12 mouse cellular contexts compared by ENCODE assay signal in the genomic region with DNA sequence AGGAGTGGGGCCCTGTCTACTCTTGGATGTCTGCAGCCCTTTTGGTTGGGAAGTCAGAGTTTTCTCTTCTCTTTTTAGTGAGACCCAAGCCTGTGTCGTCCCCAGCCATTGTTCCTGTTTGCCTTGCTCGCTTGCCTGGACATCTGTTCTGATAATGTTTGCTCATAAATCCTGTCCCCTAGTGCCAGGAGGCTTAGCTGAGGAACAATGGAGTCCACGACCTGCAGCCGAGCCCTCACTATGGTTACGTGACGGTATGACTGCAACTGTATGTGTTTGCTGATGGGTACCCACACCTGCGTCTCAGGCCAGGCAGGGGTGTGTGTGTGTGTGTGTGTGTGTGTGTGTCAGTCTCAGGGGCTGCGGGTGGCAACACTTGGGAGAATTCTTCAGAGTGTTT. TPM values are rescaled to one million over a fixed set of nuclear protein-coding genes. Genes with fewer than 3 reads are reported as not detected.
A peak's percentile ranks its signal among the peaks of the same experiment; 100 is the strongest.
DNase-seq lines count a peak whose midpoint lies in the region; ATAC-seq and TF ChIP-seq lines count a peak whose summit lies in the region.
"Had no signal": no experiment of that assay in that cellular context is flagged by ENCODE, and none has a peak within 500 bp of the region (broad histone marks: within the 10 kb centered on the region; RNA-seq: fewer than 3 reads in every experiment).

No protein-coding gene starts in this region.

- no peak overlapping the region for H3K9ac ChIP-seq in heart, postnatal 0 days (replicated peaks; ENCODE audit: low read depth, low read length)
- no peak overlapping the region for H3K9ac ChIP-seq in embryonic facial prominence, embryonic 14.5 days (ENCODE audit: low read depth, low read length)
- no peak overlapping the region for H3K9ac ChIP-seq in limb, embryonic 14.5 days (ENCODE audit: low read depth, low read length, severe bottlenecking)
- H3K9ac ChIP-seq in neural tube, embryonic 14.5 days (replicated peaks; ENCODE audit: low read depth, low read length), result no peak overlapping the region
- H3K9ac ChIP-seq in liver, postnatal 0 days (replicated peaks), result no peak overlapping the region
- H3K9ac ChIP-seq: limb, embryonic 13.5 days had no signal

- no peaks in the 10 kb centered on the region for H3K27me3 ChIP-seq in heart, postnatal 0 days (ENCODE audit: control insufficient read depth, insufficient read depth, low read length)
- H3K27me3 ChIP-seq in embryonic facial prominence, embryonic 14.5 days (replicated peaks; ENCODE audit: control insufficient read depth, insufficient read depth, low read length), result no peaks in the 10 kb centered on the region
- no peaks in the 10 kb centered on the region for H3K27me3 ChIP-seq in limb, embryonic 14.5 days (ENCODE audit: control insufficient read depth, insufficient read depth, low read length)
- H3K27me3 ChIP-seq in neural tube, embryonic 14.5 days (ENCODE audit: control insufficient read depth, insufficient read depth, low read length), result no peaks in the 10 kb centered on the region
- H3K27me3 ChIP-seq in liver, postnatal 0 days (ENCODE audit: insufficient read depth, low read length), result peaks cover 7% of the 10 kb centered on the region; the same call in 1 of the 2 replicates
- H3K27me3 ChIP-seq: megakaryocyte, embryonic 14.5 days had no signal

- no peak for TF ChIP-seq POLR2A in limb, embryonic 14.5 days (IDR thresholded peaks at IDR 0.05; ENCODE audit: borderline replicate concordance, extremely low read depth, insufficient read depth, insufficient read length)

- TF ChIP-seq EP300 in heart, postnatal 0 days (IDR thresholded peaks at IDR 0.05; ENCODE audit: low read depth), result no peak
- TF ChIP-seq EP300 in liver, postnatal 0 days (IDR thresholded peaks at IDR 0.05; ENCODE audit: low read depth), result no peak

- intact Hi-C loops in heart, postnatal 36 days (cut with DNase I), result no loop called here
- intact Hi-C loops in left cerebral cortex, postnatal 25 days (cut with DNase I), result no loop called here

- H3K36me3 ChIP-seq in heart, postnatal 0 days (replicated peaks; ENCODE audit: control insufficient read depth, insufficient read depth, low read length), result no peaks in the 10 kb centered on the region
- H3K36me3 ChIP-seq in embryonic facial prominence, embryonic 14.5 days (ENCODE audit: control insufficient read depth, insufficient read depth, low read length), result no peaks in the 10 kb centered on the region; the same call in 1 of the 2 replicates
- H3K36me3 ChIP-seq in limb, embryonic 14.5 days (ENCODE audit: control insufficient read depth, insufficient read depth, low read length), result no peaks in the 10 kb centered on the region
- no peaks in the 10 kb centered on the region for H3K36me3 ChIP-seq in neural tube, embryonic 14.5 days (ENCODE audit: control insufficient read depth, insufficient read depth, low read length)
- no peaks in the 10 kb centered on the region for H3K36me3 ChIP-seq in liver, postnatal 0 days (replicated peaks; ENCODE audit: insufficient read depth, low read length)

- no peak overlapping the region for H3K4me3 ChIP-seq in heart, postnatal 0 days (ENCODE audit: low read depth, low read length)
- no peak overlapping the region for H3K4me3 ChIP-seq in embryonic facial prominence, embryonic 14.5 days (ENCODE audit: low read depth, low read length)
- H3K4me3 ChIP-seq in limb, embryonic 14.5 days (replicated peaks; ENCODE audit: low read length), result no peak overlapping the region
- no peak overlapping the region for H3K4me3 ChIP-seq in neural tube, embryonic 14.5 days (ENCODE audit: low read depth, low read length)
- no peak overlapping the region for H3K4me3 ChIP-seq in liver, postnatal 0 days (ENCODE audit: low read depth, low read length)
- H3K4me3 ChIP-seq: layer of hippocampus, adult 2 months; limb, embryonic 13.5 days had no signal

- peak; percentile 6 for DNase-seq in heart, postnatal 0 days (ENCODE audit: low spot score)
- no peak for DNase-seq in heart, postnatal 36 days
- peak; percentile 46 for DNase-seq in embryonic facial prominence, embryonic 14.5 days (ENCODE audit: low spot score)
- peak; percentile 36 for DNase-seq in limb, embryonic 14.5 days (ENCODE audit: low spot score)
- no peak for DNase-seq in left cerebral cortex, postnatal 25 days (ENCODE audit: low spot score in 2 of 2)
- DNase-seq in liver, postnatal 0 days, result no peak
- DNase-seq in layer of hippocampus, adult 9-11 months, result no peak
- DNase-seq: gastrocnemius, postnatal 14 days had no signal

- WGBS in heart, postnatal 0 days, result 66% methylated on average over 8 of the region's 8 CpGs
- WGBS in embryonic facial prominence, embryonic 14.5 days, result 71% methylated on average over 8 of the region's 8 CpGs
- 36% methylated on average over 8 of the region's 8 CpGs for WGBS in limb, embryonic 14.5 days
- 7% methylated on average over 8 of the region's 8 CpGs for WGBS in neural tube, embryonic 14.5 days
- 55% methylated on average over 8 of the region's 8 CpGs for WGBS in liver, postnatal 0 days (ENCODE audit: insufficient replicate concordance)

- no peak for TF ChIP-seq CTCF in heart, postnatal 0 days (IDR thresholded peaks at IDR 0.05; ENCODE audit: low read depth)
- no peak for TF ChIP-seq CTCF in liver, postnatal 0 days (IDR thresholded peaks at IDR 0.05; ENCODE audit: low read depth)

- H3K9me3 ChIP-seq in heart, postnatal 0 days (replicated peaks; ENCODE audit: control insufficient read depth, low read length), result no peaks in the 10 kb centered on the region
- no peaks in the 10 kb centered on the region for H3K9me3 ChIP-seq in embryonic facial prominence, embryonic 14.5 days (ENCODE audit: control insufficient read depth, low read length)
- H3K9me3 ChIP-seq in limb, embryonic 14.5 days (ENCODE audit: control insufficient read depth, low read length), result no peaks in the 10 kb centered on the region; the same call in 1 of the 2 replicates
- no peaks in the 10 kb centered on the region for H3K9me3 ChIP-seq in neural tube, embryonic 14.5 days (ENCODE audit: control insufficient read depth, low read length)
- no peaks in the 10 kb centered on the region for H3K9me3 ChIP-seq in liver, postnatal 0 days (ENCODE audit: low read length)
- H3K9me3 ChIP-seq: megakaryocyte, embryonic 14.5 days had no signal

- no peak for ATAC-seq in heart, postnatal 0 days (ENCODE audit: insufficient read depth, low read depth)
- no peak for ATAC-seq in embryonic facial prominence, embryonic 14.5 days (ENCODE audit: low read depth)
- no peak for ATAC-seq in limb, embryonic 14.5 days (ENCODE audit: low FRiP score, low read depth)
- ATAC-seq in neural tube, embryonic 14.5 days (ENCODE audit: low read depth), result peak; percentile 30
- ATAC-seq in liver, postnatal 0 days, result no peak

- H3K27ac ChIP-seq in heart, postnatal 0 days (ENCODE audit: low read depth), result no peak overlapping the region
- peak overlapping the region; percentile 50; the same call in 1 of the 2 replicates for H3K27ac ChIP-seq in embryonic facial prominence, embryonic 14.5 days (replicated peaks; ENCODE audit: low read depth, low read length)
- no peak overlapping the region for H3K27ac ChIP-seq in limb, embryonic 14.5 days (replicated peaks; ENCODE audit: low read depth, low read length)
- peak overlapping the region; percentile 78 for H3K27ac ChIP-seq in neural tube, embryonic 14.5 days (ENCODE audit: low read depth, low read length)
- H3K27ac ChIP-seq in liver, postnatal 0 days (ENCODE audit: low read depth), result no peak overlapping the region
- H3K27ac ChIP-seq: layer of hippocampus, adult 2 months; limb, embryonic 13.5 days had no signal

- H3K4me2 ChIP-seq in heart, postnatal 0 days (ENCODE audit: low read depth, low read length), result no peak overlapping the region
- H3K4me2 ChIP-seq in embryonic facial prominence, embryonic 14.5 days (ENCODE audit: low read depth, low read length), result no peak overlapping the region
- H3K4me2 ChIP-seq in limb, embryonic 14.5 days (replicated peaks; ENCODE audit: low read depth, low read length, severe bottlenecking), result no peak overlapping the region
- H3K4me2 ChIP-seq in neural tube, embryonic 14.5 days (ENCODE audit: low read depth, low read length), result no peak overlapping the region
- H3K4me2 ChIP-seq in liver, postnatal 0 days (ENCODE audit: low read depth, low read length), result no peak overlapping the region
- H3K4me2 ChIP-seq: limb, embryonic 13.5 days had no signal

- H3K4me1 ChIP-seq in heart, postnatal 0 days (ENCODE audit: control insufficient read depth, insufficient read depth), result peaks cover 49% of the 10 kb centered on the region
- peaks cover 31% of the 10 kb centered on the region for H3K4me1 ChIP-seq in embryonic facial prominence, embryonic 14.5 days (ENCODE audit: control insufficient read depth, insufficient read depth, low read length)
- peaks cover 37% of the 10 kb centered on the region for H3K4me1 ChIP-seq in limb, embryonic 14.5 days (ENCODE audit: control insufficient read depth, insufficient read depth, low read length)
- H3K4me1 ChIP-seq in neural tube, embryonic 14.5 days (ENCODE audit: control insufficient read depth, insufficient read depth, low read length), result peaks cover 45% of the 10 kb centered on the region
- H3K4me1 ChIP-seq in liver, postnatal 0 days (ENCODE audit: insufficient read depth), result peaks cover 12% of the 10 kb centered on the region

RNA-seq across cellular contexts. Expression of a gene that starts 44.5 kb away (rescaled TPM):
- total RNA-seq in heart, postnatal 0 days (2014; rRNA removed; ENCODE audit: low replicate concordance), result 15.1 and 19.2 TPM in 2 replicates
- 17.0 and 17.5 TPM in 2 replicates for polyA plus RNA-seq in heart, postnatal 0 days (2015; fragmentation: Nextera tagmentation; extraction: Ambion mirVana)
- total RNA-seq in heart, postnatal 36 days (2021), result 10 to 100 TPM; 47.9 to 54.2 TPM
- 17.4 and 17.7 TPM in 2 replicates for polyA plus RNA-seq in embryonic facial prominence, embryonic 14.5 days (2014; fragmentation: Nextera tagmentation; extraction: Ambion mirVana)
- 40.6 and 44.5 TPM in 2 replicates for polyA plus RNA-seq in limb, embryonic 14.5 days (2012; rRNA removed)
- 20.9 and 25.5 TPM in 2 replicates for polyA plus RNA-seq in limb, embryonic 14.5 days (2014; fragmentation: Nextera tagmentation; extraction: Ambion mirVana)
- 34.0 and 38.3 TPM in 2 replicates for polyA plus RNA-seq in neural tube, embryonic 14.5 days (2014; fragmentation: Nextera tagmentation; extraction: Ambion mirVana)
- total RNA-seq in left cerebral cortex, postnatal 25 days (2021), result 10 to 100 TPM; 28.7 to 29.5 TPM
- polyA plus RNA-seq in liver, postnatal 0 days (2015; fragmentation: Nextera tagmentation; extraction: Ambion mirVana), result 1.2 and 1.6 TPM in 2 replicates

Comparison
In these comparisons a context has a peak if more than half of its experiments do, and no peak if none do; other contexts are left out.
1. DNase-seq: peak in heart, postnatal 0 days (single experiment), embryonic facial prominence, embryonic 14.5 days (single experiment) and limb, embryonic 14.5 days (single experiment); none in heart, postnatal 36 days (0 of 2), left cerebral cortex, postnatal 25 days (0 of 2), liver, postnatal 0 days (single experiment) and layer of hippocampus, adult 9-11 months (single experiment).
2. H3K27ac ChIP-seq: peak in embryonic facial prominence, embryonic 14.5 days (single experiment) and neural tube, embryonic 14.5 days (single experiment); none in heart, postnatal 0 days (single experiment), limb, embryonic 14.5 days (single experiment) and liver, postnatal 0 days (single experiment).